Mouse (Mus musculus): ENCODE measurements around the gene Fggy. TPM values are rescaled to one million over a fixed set of nuclear protein-coding genes. Genes with fewer than 3 reads are reported as not detected.
A peak's percentile ranks its signal among the peaks of the same experiment; 100 is the strongest.

The Fggy gene
- total RNA-seq, 2 experiments from 2014 or later = 15.7 to 18.3 TPM

GRCm38 (mm10) chr4:95884184-95885145 is 327.2 kb downstream of the Fggy start:
- no peak for TF ChIP-seq CTCF (IDR thresholded peaks at IDR 0.05)
- no peak for DNase-seq (ENCODE audit: extremely low spot score in 1 of 2, low spot score in 2 of 2)
- intact Hi-C loops (cut with DNase I) = no loop called here
- Histone ChIP-seq H3K27ac (no peak overlapping the region), H3K4me3 (no peak overlapping the region)

- no peak for TF ChIP-seq CTCF (IDR thresholded peaks at IDR 0.05)
- Histone ChIP-seq H3K4me3 (no peak overlapping the region), H3K27ac (no peak overlapping the region)
- intact Hi-C loops (cut with DNase I) = no loop called here
- DNase-seq (ENCODE audit: extremely low spot score in 1 of 2, low spot score in 2 of 2) = no peak
These were observed 338.0 kb downstream of the Fggy start for GRCm38 (mm10) chr4:95895199-95895754.

GRCm38 (mm10) chr4:95896571-95896970 is 339.3 kb downstream of the Fggy start:
- no peak for DNase-seq (ENCODE audit: extremely low spot score in 1 of 2, low spot score in 2 of 2)
- no peak for TF ChIP-seq CTCF (IDR thresholded peaks at IDR 0.05)
- intact Hi-C loops (cut with DNase I) = no loop called here
- H3K27ac ChIP-seq = no peak overlapping the region
- no peak overlapping the region for H3K4me3 ChIP-seq

GRCm38 (mm10) chr4:95897236-95897874 is 340.0 kb downstream of the Fggy start:
- intact Hi-C loops (cut with DNase I) = no loop called here
- no peak overlapping the region for H3K4me3 ChIP-seq
- no peak overlapping the region; the same call in 1 of the 2 replicates for H3K27ac ChIP-seq
- no peak for TF ChIP-seq CTCF (IDR thresholded peaks at IDR 0.05)
- DNase-seq (ENCODE audit: extremely low spot score in 1 of 2, low spot score in 2 of 2) = peak in 1 of 2 experiments; percentile 22

GRCm38 (mm10) chr4:95898714-95899113 is 341.4 kb downstream of the Fggy start:
- H3K4me3 ChIP-seq = no peak overlapping the region
- no peak for DNase-seq (ENCODE audit: extremely low spot score in 1 of 2, low spot score in 2 of 2)
- intact Hi-C loops (cut with DNase I) = no loop called here
- TF ChIP-seq CTCF (IDR thresholded peaks at IDR 0.05) = no peak
- no peak overlapping the region for H3K27ac ChIP-seq

- no peak overlapping the region for H3K27ac ChIP-seq
- H3K4me3 ChIP-seq = no peak overlapping the region
- DNase-seq (ENCODE audit: extremely low spot score in 1 of 2, low spot score in 2 of 2) = no peak
- TF ChIP-seq CTCF (IDR thresholded peaks at IDR 0.05) = no peak
- intact Hi-C loops (cut with DNase I) = no loop called here
These were observed 342.8 kb downstream of the Fggy start for GRCm38 (mm10) chr4:95899926-95900712.

- intact Hi-C loops (cut with DNase I) = no loop called here
- no peak for DNase-seq (ENCODE audit: extremely low spot score in 1 of 2, low spot score in 2 of 2)
- H3K4me3 ChIP-seq = no peak overlapping the region
- H3K27ac ChIP-seq = no peak overlapping the region
- TF ChIP-seq CTCF (IDR thresholded peaks at IDR 0.05) = no peak
These were observed 343.5 kb downstream of the Fggy start for GRCm38 (mm10) chr4:95900815-95901214.

- Histone ChIP-seq H3K27ac (no peak overlapping the region), H3K4me3 (no peak overlapping the region)
- TF ChIP-seq CTCF (IDR thresholded peaks at IDR 0.05) = no peak
- DNase-seq (ENCODE audit: extremely low spot score in 1 of 2, low spot score in 2 of 2) = no peak
- intact Hi-C loops (cut with DNase I) = no loop called here
These were observed 348.8 kb downstream of the Fggy start for GRCm38 (mm10) chr4:95906141-95906540.

GRCm38 (mm10) chr4:95909689-95910654 is 352.7 kb downstream of the Fggy start:
- no peak for DNase-seq (ENCODE audit: extremely low spot score in 1 of 2, low spot score in 2 of 2)
- no peak overlapping the region for H3K4me3 ChIP-seq
- TF ChIP-seq CTCF (IDR thresholded peaks at IDR 0.05) = no peak
- intact Hi-C loops (cut with DNase I) = no loop called here
- H3K27ac ChIP-seq = no peak overlapping the region

- intact Hi-C loops (cut with DNase I) = no loop called here
- H3K4me3 ChIP-seq = no peak overlapping the region
- DNase-seq (ENCODE audit: extremely low spot score in 1 of 2, low spot score in 2 of 2) = no peak
- no peak for TF ChIP-seq CTCF (IDR thresholded peaks at IDR 0.05)
- H3K27ac ChIP-seq = no peak overlapping the region
These were observed 355.7 kb downstream of the Fggy start for GRCm38 (mm10) chr4:95913026-95913425.
